Mouse (Mus musculus) lung, postnatal 0 days (tissue): ENCODE results near the gene Dcaf4.

Experiments
- CTCF ChIP-seq: IDR thresholded peaks from 2 replicates; pipeline ENCODE4 v1.5.1; 2016; ENCODE audit warnings: antibody characterized with exemption, mild to moderate bottlenecking
- EP300 ChIP-seq: IDR thresholded peaks from 2 replicates; pipeline ENCODE4 v1.6.1; 2016; ENCODE audit warnings: antibody characterized with exemption, mild to moderate bottlenecking, control low read depth

DNA sequence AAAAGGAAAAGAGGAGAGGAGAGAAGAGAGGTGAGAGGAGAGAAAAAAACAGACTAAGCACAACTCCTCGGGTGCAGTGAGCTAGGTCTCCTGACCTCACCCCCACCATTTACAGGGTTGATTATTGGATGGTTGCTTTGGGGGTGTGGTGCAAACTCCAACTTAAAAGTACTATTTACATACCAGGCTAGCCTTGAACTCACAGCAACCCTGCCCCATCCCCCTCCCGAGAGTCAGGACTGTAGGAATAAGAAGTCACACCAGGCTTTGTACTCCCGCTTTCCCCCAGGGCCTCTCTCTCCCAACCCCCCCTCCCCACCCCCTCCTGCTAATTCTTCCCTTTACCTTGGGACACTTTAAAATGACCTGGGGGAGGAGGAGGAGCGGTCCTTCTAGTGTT lies 23.9 kb upstream of the Dcaf4 start:
- TF ChIP-seq CTCF (no peak), EP300 (no peak)
